Mouse (Mus musculus): Measurements from ENCODE around the gene Atp2b1.

Gene Atp2b1

DNA sequence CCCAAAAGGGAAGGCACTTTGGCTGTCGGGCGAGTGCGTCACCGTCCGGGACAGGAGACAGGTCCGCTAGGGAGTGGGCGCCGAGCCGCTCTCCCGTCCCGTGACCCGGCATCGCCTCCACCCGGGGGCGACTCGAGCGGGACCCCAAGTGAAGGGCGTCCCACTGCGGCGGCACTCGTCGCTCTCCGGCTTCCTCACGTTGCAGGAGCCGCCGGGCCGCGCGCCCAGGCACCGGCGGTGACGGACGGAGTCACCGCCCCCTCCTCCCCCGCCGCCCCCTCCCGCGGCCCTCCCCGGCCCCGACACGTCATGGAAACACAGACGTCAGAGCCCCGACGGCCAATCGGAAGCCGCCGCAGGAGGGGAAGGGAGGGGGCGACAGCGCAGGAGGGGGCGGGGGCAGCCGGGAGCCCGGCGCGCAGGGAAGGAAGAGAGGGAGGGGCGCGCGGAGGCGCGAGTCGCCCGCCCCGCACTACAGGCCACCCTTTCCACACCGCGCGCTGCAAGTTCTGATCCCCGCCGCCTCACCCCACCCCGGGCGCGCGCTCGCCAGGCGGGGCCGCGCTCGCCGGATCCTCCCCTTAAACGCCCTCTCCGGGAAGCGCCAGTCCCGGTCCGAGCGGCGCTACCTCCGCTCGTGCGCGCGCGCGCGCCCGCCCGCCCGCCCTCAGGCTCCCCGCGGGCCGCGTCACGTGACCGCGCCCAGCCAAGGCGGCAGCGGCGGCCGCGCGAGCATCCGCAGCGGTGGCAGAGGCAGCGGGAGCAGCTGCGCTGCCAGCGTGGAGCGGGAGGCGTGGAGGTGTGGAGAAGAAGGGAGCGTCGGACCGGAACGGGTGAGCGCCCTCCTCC lies at the start of gene Atp2b1:
TSS of gene Atp2b1 (plus strand) at position 446 of the 849 bp plus-strand sequence.
- DNase-seq (ENCODE audit: low read depth, low spot score) = peak; percentile 90

DNA sequence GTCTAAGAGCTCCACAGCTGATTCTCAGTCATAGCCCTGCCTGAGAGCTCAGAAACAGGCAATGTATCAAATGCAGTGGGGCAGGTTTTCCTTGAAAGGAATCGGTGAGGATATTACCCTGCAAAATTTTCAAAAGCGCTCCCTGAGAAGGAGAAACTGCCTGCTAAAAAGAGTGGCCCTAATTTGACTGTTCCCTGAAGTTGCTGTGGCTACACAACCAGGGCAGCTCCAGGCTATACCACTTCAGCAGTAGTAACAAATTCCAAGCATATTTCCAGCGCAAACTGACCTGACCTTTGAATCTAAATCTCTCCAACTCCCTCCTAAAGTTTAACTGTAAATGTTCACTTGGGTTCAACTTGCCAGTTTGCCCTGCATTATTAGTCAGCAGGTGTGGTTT lies 49.4 kb upstream of the Atp2b1 start:
- peak; percentile 14 for DNase-seq (ENCODE audit: low read depth, low spot score)

- no peak for DNase-seq (ENCODE audit: low read depth, low spot score)
Measured at GRCm38 (mm10) chr10:98866836-98867370, 47.3 kb upstream of the Atp2b1 start.

DNA sequence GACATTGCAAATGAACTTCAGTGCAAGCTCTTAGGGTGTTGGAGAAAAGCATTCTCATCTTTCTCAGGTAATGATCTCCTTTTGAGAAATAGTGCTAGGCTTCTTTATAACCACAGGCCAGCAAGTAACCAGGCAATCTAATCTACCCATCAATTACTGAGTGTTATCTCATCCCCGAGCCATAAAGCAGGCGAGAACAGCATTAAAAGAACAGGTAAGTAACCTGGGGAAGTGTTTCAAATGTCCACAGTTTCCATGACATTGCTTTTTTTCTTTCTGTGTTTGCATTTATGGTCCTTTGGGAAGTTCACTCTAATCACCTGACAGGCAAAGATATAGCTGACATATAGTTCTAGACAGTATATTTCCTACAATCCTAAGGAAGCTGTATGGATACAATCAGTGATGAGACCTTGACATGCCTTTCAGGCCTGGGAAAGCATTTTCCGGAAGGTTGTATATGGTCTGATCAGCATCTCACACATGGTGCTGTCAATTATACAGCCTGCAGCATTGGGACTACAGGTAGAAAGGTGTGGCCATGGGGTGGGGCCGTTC lies 45.8 kb upstream of the Atp2b1 start:
- DNase-seq (ENCODE audit: low read depth, low spot score) = no peak

DNA sequence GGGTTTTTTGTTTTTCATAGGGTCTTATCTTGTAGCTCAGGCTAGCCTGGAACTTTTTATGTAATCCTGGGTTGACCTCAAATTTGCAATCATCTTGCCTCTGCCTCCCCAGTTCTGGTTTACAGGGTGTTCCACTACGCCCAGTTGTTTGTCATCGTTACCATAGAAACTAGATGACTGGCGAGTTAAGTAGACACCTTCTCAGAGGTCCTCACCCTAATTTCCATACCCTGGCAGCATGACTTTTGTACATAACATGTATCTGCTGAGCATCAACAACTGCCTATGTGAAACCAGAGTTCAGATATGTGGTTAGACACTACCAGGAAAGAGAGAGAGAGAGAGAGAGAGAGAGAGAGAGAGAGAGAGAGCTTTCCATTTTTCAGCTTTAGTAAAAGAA lies 36.4 kb upstream of the Atp2b1 start:
- DNase-seq (ENCODE audit: low read depth, low spot score) = no peak

DNA sequence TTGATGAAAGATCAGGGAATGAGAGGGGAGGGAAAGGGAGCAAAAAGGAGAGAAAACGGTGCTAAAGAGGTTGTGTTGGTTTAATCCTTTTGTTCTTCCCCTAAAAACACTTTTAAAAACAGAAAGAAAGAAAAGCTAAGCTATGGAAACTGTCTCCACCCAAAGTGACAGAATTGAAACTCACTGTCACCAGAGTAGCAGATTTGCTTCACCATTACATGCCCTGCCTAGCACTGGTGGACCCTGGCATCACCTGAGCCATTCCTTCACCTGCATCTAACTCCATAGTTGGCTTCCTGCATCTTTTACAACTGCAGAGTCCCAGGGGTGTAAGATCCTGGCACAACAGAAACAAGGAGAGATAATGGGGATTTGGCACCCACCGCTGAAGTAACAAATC lies 35.6 kb upstream of the Atp2b1 start:
- no peak for DNase-seq (ENCODE audit: low read depth, low spot score)

GRCm38 (mm10) chr10:98880057-98880456 lies 34.1 kb upstream of the Atp2b1 start:
- no peak for DNase-seq (ENCODE audit: low read depth, low spot score)

DNA sequence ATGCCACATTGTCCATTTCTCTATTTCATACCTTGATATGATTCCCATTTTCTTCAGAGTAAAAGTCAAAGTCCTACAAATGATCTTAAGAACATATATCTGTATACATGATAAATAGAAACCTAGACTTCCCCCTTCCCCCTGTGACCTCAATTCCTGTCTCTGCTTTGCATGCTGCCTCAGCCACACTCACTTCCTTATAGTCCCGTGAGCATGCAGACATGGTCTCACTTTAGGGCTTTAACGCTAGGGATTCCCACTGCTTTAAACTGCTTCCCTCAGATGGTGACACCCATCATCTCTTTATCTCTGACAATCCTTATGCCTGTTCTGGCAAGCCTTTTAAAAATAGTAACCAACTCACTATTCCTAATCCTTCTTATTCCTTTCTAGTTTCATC lies 33.5 kb upstream of the Atp2b1 start:
- no peak for DNase-seq (ENCODE audit: low read depth, low spot score)

GRCm38 (mm10) chr10:98881492-98881891 lies 32.7 kb upstream of the Atp2b1 start:
- no peak for DNase-seq (ENCODE audit: low read depth, low spot score)

DNA sequence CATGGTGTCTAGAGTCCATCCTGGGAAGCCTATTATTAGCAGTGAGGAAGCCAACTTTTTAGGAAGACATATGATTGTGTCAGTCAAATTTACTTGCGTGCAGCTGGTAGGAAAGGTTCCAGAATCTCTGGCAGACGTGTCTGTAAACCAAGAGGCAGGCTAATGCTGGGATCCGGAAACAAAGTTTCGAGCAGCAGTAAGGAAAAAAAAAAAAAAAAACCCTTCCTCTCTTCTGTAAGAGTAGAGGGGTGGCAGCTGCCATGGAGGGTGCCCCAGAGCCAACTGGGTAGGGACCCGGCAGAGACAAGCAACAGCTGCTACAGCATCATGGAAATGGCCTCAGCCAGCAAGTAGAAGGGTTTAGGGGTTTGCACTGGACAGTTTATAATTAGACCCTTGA lies 31.6 kb upstream of the Atp2b1 start:
- no peak for DNase-seq (ENCODE audit: low read depth, low spot score)

GRCm38 (mm10) chr10:98884445-98884844 lies 29.8 kb upstream of the Atp2b1 start:
- DNase-seq (ENCODE audit: low read depth, low spot score) = no peak

DNA sequence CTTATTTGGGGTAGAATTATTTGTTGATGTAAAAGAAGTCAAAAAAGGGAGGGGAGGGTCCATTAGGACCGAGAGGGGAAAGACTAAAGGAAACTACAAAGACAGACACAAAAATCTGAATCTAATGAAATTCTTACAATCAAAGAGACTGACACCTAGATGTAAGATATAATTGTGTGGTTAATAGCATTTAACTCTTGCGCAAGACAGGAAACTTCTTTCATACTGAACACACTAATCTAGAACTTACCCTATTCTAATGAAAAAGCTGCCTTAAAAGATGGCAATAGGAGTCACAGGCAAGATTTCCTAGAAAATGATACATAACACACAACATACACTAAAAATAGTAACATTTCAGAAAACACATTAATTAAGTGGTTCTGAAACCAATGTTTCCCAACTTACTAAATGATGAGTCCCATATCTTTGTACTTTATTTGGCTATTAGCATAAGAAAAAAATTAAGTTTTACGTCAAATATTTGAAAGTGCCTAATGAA lies 27.4 kb upstream of the Atp2b1 start:
- DNase-seq (ENCODE audit: low read depth, low spot score) = no peak

GRCm38 (mm10) chr10:98891361-98891760 lies 22.8 kb upstream of the Atp2b1 start:
- no peak for DNase-seq (ENCODE audit: low read depth, low spot score)

DNA sequence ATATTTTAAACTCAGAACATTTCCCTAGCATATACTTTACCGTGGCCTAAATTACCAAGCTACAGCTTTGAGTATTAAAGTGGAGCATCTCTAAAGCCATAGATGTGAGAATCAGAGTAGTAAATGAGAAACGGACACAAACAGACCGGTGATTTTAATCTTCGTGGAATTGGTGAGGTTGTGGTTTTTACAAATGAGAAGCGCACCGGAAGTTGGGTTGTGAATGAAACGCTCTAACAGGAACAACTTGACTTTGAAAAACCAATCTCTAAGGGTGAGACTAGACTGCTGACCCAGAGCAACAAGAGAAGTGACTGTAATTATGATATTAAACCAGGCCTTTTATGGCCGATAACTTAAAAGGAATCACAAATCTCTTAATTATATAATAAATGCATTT lies 16.7 kb upstream of the Atp2b1 start:
- DNase-seq (ENCODE audit: low read depth, low spot score) = no peak

- no peak for DNase-seq (ENCODE audit: low read depth, low spot score)
Measured at GRCm38 (mm10) chr10:98897913-98898748, 16.1 kb upstream of the Atp2b1 start.

GRCm38 (mm10) chr10:98901533-98901932 lies 12.7 kb upstream of the Atp2b1 start:
- DNase-seq (ENCODE audit: low read depth, low spot score) = no peak

GRCm38 (mm10) chr10:98905987-98906386 lies 8.2 kb upstream of the Atp2b1 start:
- no peak for DNase-seq (ENCODE audit: low read depth, low spot score)

DNA sequence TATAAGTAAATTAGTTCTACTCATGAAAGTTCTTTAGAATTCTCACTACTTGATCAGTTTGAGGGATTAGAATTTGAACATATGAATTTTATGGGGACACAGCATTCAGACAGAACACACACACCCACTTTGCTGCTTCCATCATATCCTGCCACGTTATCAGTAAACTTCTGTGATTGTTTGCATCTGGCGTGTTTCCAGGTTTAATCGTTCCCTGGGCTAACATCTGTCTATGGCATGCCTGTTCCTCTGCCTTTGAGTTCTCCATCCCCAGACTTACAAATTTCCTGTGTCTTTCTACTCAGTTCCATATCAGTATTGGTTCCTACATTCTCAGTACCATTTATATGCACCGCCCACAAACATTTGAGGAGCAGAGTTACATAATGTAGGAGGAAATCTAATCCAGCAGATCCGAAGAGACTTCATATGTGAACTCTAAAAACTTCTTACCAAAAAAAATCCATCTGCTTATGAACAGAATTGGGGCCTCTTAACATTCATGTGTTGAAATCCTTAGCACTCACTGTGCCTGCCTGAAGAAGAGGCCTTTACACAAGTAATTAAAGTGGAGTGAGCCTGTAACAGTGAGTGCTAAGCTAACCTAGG lies 7.2 kb upstream of the Atp2b1 start:
- no peak for DNase-seq (ENCODE audit: low read depth, low spot score)

DNA sequence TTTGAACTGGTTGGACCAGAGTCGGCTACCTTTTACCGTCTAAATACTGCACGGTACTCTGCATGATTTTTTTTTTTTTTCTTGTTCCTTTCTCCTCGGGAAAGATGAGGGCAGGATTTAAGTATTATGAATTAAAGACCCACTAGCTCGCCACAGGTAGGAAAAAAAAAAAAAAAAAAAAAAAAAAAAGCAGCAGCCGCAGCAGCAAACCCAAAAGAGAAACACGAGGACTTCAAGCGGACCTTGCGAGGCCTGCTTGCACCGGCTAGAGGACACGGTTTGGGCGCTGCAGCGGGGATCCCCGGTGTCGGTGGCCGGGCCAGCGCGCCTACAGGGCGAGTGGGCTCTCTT lies 621 bp upstream of the Atp2b1 start:
- DNase-seq (ENCODE audit: low read depth, low spot score) = no peak

DNA sequence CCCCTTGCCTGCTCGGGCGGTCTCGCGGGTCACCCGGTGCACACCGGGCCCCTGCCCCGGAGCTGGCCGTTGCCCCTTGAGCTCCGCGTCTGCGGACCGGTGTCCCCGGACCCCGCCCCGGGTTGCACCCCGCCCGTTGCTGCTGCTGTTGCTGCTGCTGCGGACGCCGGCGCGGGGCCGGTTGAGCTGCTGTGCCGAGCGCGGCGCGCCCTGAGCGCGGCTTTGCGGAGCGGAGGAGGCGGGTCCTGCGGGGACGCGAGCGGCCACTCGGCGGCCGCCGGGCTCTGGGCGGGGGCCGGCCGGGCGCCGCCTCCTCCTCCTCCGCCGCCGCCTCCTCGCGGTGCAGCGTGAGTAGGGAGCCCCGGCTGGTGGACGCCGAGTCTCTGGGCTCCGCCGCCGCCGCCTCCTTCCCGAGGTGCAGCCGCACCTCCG lies 620 bp downstream of the Atp2b1 start:
- peak; percentile 71 for DNase-seq (ENCODE audit: low read depth, low spot score)

DNA sequence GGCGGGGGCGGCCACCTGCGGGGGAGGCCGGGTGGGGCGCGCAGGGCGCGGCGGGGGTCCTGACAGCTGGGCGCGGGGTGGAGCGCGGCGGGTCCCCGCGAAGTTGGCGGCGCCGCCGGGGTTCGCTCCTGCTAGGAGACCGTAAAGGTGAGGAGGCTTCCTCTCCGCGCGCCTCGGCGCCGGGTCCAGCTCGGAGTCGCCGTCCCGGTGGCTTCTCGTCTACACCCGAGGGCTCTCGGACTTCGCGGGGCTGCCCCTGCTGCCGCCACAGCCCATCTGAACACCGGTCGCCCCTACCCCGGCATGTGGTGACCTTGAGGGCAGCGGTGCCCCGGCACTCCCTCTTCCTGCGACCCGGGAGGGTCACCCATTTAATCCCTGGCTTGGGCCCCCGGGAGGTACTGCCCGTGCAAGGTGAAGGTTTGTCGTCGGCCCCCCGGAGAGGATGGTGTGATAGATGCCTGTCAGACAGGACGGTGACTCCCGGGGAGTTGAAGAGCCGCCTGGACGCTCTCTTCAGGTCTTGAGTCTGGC lies 1.3 kb downstream of the Atp2b1 start:
- DNase-seq (ENCODE audit: low read depth, low spot score) = no peak

All from forelimb bud, embryonic 11.5 days (tissue).